Mouse (Mus musculus) frontal cortex, postnatal 10 days (tissue): ENCODE results near the gene Gm20661.

Experiments used
- DNase-seq, 2 experiments: peaks; one replicate each; pipeline ENCODE4 v3.0.0; 2022; ENCODE audit warnings: low spot score in 2 of 2, mixed read lengths in 1 of 2

The Gm20661 gene

GRCm38 (mm10) chr9:107967437-107967836 is 15.4 kb upstream of the Gm20661 start:
- no peak for DNase-seq

- DNase-seq = no peak
Observed at GRCm38 (mm10) chr9:107968531-107968930, 14.3 kb upstream of the Gm20661 start.

GRCm38 (mm10) chr9:107970311-107970710 is 12.5 kb upstream of the Gm20661 start:
- DNase-seq = no peak

GRCm38 (mm10) chr9:107971690-107972541 is 10.9 kb upstream of the Gm20661 start:
- DNase-seq = no peak

- DNase-seq = no peak
Observed at GRCm38 (mm10) chr9:107974491-107975171, 8.2 kb upstream of the Gm20661 start.

GRCm38 (mm10) chr9:107975399-107976386 is 7.2 kb upstream of the Gm20661 start, which contains the start of gene Uba7:
Gene Uba7, plus strand, starts transcription at chr9:107975505.
- no peak for DNase-seq

GRCm38 (mm10) chr9:107978815-107979214 is 4.0 kb upstream of the Gm20661 start:
- no peak for DNase-seq

- no peak for DNase-seq
Observed at GRCm38 (mm10) chr9:107981684-107982605, 913 bp upstream of the Gm20661 start.

- DNase-seq = peak; percentile 62 to 79
Observed at GRCm38 (mm10) chr9:107983421-107983890, 598 bp downstream of the Gm20661 start.

GRCm38 (mm10) chr9:107984052-107984753 is 1.3 kb downstream of the Gm20661 start:
- no peak for DNase-seq

GRCm38 (mm10) chr9:107984754-107985055 is 1.8 kb downstream of the Gm20661 start:
- DNase-seq = no peak

- peak; percentile 73 to 76 for DNase-seq
Observed at GRCm38 (mm10) chr9:107985131-107986119, 2.6 kb downstream of the Gm20661 start, which contains the start of gene Inka1. Gene Inka1, minus strand, starts transcription at chr9:107985879.

- peak; percentile 54 to 76 for DNase-seq
Observed at GRCm38 (mm10) chr9:107986376-107986775, 3.5 kb downstream of the Gm20661 start.

GRCm38 (mm10) chr9:107987950-107988349 is 5.1 kb downstream of the Gm20661 start:
- no peak for DNase-seq

- no peak for DNase-seq
Observed at GRCm38 (mm10) chr9:107992197-107992596, 9.3 kb downstream of the Gm20661 start, which contains the start of gene Cdhr4. Gene Cdhr4, plus strand, starts transcription at chr9:107992497.

- DNase-seq = no peak
Observed at GRCm38 (mm10) chr9:107993013-107993412, 10.2 kb downstream of the Gm20661 start.

GRCm38 (mm10) chr9:107994464-107994863 is 11.6 kb downstream of the Gm20661 start:
- no peak for DNase-seq

- DNase-seq = no peak
Observed at GRCm38 (mm10) chr9:107995513-107995912, 12.7 kb downstream of the Gm20661 start.

- no peak for DNase-seq
Observed at GRCm38 (mm10) chr9:107996049-107996448, 13.2 kb downstream of the Gm20661 start, which contains the start of gene Gm20662. Gene Gm20662, plus strand, starts transcription at chr9:107996349.
